Mouse (Mus musculus) thymus, adult 2 months (tissue): Measurements from ENCODE around the gene Ccdc9b. TPM values are rescaled to one million over a fixed set of nuclear protein-coding genes. Genes with fewer than 3 reads are reported as not detected.
A peak's percentile ranks its signal among the peaks of the same experiment; 100 is the strongest.

Source experiments
- DNase-seq: peaks from one replicate; pipeline ENCODE4 v3.0.0; 2021
- H3K27ac ChIP-seq: fragments of 200-500 bp; 2 replicates; pipeline ENCODE4 v1.5.1; 2012; ENCODE audit warnings: low read length, control low read depth; ENCODE audit not compliant: control insufficient read depth, insufficient read depth
- H3K27me3 ChIP-seq: fragments of 200-500 bp; 2 replicates; pipeline ENCODE4 v1.6.1; 2012; ENCODE audit warnings: mild to moderate bottlenecking, low read length, moderate library complexity, mixed read lengths; ENCODE audit not compliant: control insufficient read depth, insufficient read depth
- H3K36me3 ChIP-seq: fragments of 200-500 bp; 2 replicates; pipeline ENCODE4 v1.6.1; 2012; ENCODE audit warnings: mild to moderate bottlenecking, low read length, moderate library complexity; ENCODE audit not compliant: control insufficient read depth, insufficient read depth
- H3K4me1 ChIP-seq: fragments of 200-500 bp; replicated peaks from 2 replicates; pipeline ENCODE4 v1.6.1; 2012; ENCODE audit warnings: low read length; ENCODE audit not compliant: control insufficient read depth, insufficient read depth
- H3K4me3 ChIP-seq: fragments of 200-500 bp; 2 replicates; pipeline ENCODE4 v1.5.1; 2012; ENCODE audit warnings: mild to moderate bottlenecking, low read length, control low read depth, moderate library complexity; ENCODE audit not compliant: control insufficient read depth, insufficient read depth
- CTCF ChIP-seq: fragments of 200-500 bp; IDR thresholded peaks from 2 replicates; pipeline ENCODE4 v1.5.1; 2012; ENCODE audit warnings: mild to moderate bottlenecking, control low read depth, low read length, moderate library complexity, borderline replicate concordance; ENCODE audit not compliant: control insufficient read depth, poor library complexity, insufficient read depth; ENCODE audit errors: extremely low read depth
- POLR2A ChIP-seq: fragments of 200-500 bp; IDR thresholded peaks from 2 replicates; pipeline ENCODE4 v1.6.1; 2012; ENCODE audit warnings: mild to moderate bottlenecking, low read length, control low read depth, moderate library complexity; ENCODE audit not compliant: control insufficient read depth, poor library complexity, insufficient read depth; ENCODE audit errors: extremely low read depth
- WGBS: fragments of 180-500 bp; shearing (Covaris S2); methylation state at CpG from one replicate; pipeline ENCODE4 v1.1.7; 2018; 5-methylcytosine and 5-hydroxymethylcytosine counted together
- polyA plus RNA-seq: library from polyadenylated mRNA; depleted of rRNA; stranded (reverse); fragments of >200 nt; gene quantifications from 2 replicates; pipeline ENCODE4 v1.2.3, GENCODE M21; 2012

The Ccdc9b gene
- polyA plus RNA-seq, 1 experiment = 1.8 TPM

DNA sequence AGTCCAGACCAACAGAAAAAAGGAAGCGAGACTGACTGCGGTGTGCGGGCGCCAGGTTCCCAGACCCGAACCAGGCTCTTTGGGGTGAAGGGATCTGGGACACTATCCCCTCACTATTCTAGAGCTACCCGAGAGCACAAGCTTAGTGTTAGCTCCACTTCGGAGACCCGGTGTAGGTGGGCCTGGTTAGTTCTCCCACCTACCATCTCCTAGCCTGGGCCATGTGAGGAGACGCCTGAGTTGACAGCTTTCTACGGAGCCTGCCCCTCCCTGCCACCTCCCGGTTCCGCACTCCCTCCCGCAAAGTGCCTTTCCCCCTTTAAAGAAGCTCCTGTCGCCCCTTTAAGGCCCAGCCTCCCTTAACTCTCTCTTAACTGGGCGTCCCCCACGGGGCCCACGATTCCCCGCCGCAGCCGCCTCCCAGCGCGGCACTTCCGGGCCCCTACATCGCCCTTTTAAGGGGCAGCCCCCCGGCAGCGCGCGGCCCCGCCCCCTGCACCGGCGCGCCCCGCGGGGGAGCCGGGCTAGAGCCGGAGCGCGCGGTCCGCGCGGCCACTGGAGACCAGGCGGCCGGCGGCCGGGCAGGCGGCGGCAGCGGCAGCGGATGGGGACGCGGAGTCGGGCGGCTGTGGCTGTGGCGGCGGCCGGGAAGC is 17.1 kb downstream of the Ccdc9b start, which contains the start of gene Inafm2:
Gene Inafm2, plus strand, starts transcription at position 527 of the 653 bp plus-strand sequence.
- H3K4me1 ChIP-seq = peaks cover 39% of the 10 kb centered on the region
- 9% methylated on average over 57 of the region's 57 CpGs for WGBS
- no peaks in the 10 kb centered on the region for H3K36me3 ChIP-seq
- peak within 1 kb of the TSS; percentile 17; the same call in 1 of the 2 replicates for H3K27ac ChIP-seq
- TF ChIP-seq POLR2A (peak; percentile 70), CTCF (no peak)
- DNase-seq = peak; percentile 94
- H3K27me3 ChIP-seq = no peaks in the 10 kb centered on the region
- H3K4me3 ChIP-seq = peak within 1 kb of the TSS; percentile 93

DNA sequence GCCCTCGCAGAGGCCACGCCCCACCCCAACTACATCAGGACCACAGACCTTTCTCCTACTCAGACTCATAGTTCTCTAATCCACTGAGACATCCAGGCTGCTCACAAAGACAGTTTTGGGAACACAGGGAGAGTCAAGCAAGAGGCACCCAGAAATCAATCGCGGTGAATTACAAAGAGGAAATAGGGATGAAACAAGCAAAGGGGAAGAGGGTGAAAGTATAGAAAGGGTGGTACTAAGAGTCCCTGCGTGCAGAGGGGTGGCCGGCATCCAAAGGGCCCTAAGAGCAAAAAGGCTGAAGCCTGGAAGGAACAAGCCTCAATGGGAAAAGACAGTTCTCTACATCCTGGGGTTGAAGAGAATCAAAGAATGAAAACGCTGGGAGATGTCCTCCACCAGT is 17.8 kb downstream of the Ccdc9b start:
- Histone ChIP-seq H3K4me3 (no peak overlapping the region), H3K36me3 (no peaks in the 10 kb centered on the region), H3K27ac (no peak overlapping the region), H3K27me3 (no peaks in the 10 kb centered on the region), H3K4me1 (peaks cover 36% of the 10 kb centered on the region)
- WGBS = 22% methylated on average over 7 of the region's 7 CpGs
- no peak for DNase-seq
- TF ChIP-seq CTCF (no peak), POLR2A (no peak)

DNA sequence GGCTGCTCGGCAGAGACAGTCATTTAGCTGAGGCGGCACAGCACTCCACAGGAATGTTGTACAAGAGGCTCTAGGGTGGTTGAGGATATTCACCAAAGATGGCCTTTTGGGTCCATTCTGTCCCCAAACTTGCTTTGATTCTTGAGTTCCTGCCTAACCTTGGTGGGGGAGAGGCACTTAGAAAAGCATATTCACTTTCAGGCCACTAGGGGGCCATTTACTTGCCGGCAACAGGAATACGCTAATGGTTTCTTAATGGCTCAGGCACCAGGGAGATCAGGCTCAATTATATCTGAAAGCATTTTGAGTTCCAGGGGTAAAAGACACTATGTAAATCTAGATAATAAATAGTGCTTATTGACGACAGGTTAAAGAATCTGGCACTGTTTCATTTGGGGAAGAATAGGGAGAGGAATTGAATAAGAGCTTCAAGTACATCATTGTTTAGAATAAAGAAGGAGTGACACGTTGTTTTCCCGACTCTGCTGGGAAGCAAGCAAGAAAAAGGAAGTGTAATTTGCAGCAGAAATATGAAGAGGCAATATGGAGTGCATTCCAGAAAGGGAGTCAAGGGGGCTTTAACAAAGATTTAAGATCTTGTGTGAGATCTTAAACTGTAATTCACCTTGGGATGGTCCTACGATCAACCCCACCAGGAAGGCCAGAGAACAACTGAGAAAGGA is 19.1 kb downstream of the Ccdc9b start:
- no peak overlapping the region for H3K4me3 ChIP-seq
- no peak for TF ChIP-seq POLR2A
- no peak for TF ChIP-seq CTCF
- 31% methylated on average over 8 of the region's 8 CpGs for WGBS

DNA sequence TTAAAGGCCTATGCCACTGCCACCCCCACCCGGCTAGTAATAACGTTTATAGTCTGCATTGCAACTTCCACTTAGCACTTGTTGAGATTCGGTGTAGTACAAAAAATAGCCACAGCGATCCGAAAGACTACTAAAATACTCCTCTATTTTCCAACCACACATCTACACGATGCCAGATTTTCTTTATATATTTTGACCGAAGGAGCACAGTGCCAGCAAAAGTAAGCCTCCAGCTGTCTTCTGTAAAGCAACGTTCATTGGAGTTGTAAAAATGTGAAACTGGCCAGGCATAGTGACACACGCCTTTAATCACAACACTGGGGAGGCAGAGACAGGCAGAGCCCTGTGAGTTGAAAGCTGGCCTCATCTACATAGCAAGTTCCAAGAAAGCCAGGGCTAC is 21.3 kb downstream of the Ccdc9b start:
- no peak overlapping the region for H3K27ac ChIP-seq
- WGBS = 82% methylated on average over 9 of the region's 9 CpGs
- H3K36me3 ChIP-seq = no peaks in the 10 kb centered on the region
- DNase-seq = no peak
- H3K4me1 ChIP-seq = peaks cover 11% of the 10 kb centered on the region
- H3K4me3 ChIP-seq = no peak overlapping the region
- TF ChIP-seq CTCF = no peak
- TF ChIP-seq POLR2A = no peak
- no peaks in the 10 kb centered on the region for H3K27me3 ChIP-seq

More for the DNA sequence above, 19.1 kb downstream of the Ccdc9b start:
- Histone ChIP-seq H3K36me3 (no peaks in the 10 kb centered on the region), H3K27me3 (no peaks in the 10 kb centered on the region), H3K27ac (no peak overlapping the region), H3K4me1 (peaks cover 28% of the 10 kb centered on the region)
- DNase-seq = no peak

DNA sequence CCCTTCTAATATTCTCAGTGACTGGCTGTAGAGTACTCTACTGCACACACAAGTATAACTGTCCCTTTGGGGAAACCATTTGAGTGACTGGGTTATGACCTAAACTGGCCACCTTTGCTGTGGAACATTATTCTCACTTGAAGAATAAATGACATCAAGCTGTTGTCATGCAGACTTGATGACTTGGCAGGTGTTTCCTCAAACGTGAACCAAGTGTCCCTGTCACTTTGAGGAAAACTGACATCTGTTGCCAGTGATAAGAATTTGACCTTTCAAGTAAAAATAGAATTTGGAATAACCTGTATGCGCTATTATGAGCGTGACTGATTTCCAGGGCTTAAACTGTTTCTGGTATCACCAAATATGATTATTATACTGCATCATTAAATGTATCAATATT is 22.1 kb downstream of the Ccdc9b start:
- WGBS = 37% methylated on average over 3 of the region's 3 CpGs
- DNase-seq = no peak
- H3K27ac ChIP-seq = no peak overlapping the region
- TF ChIP-seq CTCF (no peak), POLR2A (no peak)
- H3K4me3 ChIP-seq = no peak overlapping the region
- no peaks in the 10 kb centered on the region for H3K27me3 ChIP-seq
- peaks cover 11% of the 10 kb centered on the region for H3K4me1 ChIP-seq
- no peaks in the 10 kb centered on the region for H3K36me3 ChIP-seq

DNA sequence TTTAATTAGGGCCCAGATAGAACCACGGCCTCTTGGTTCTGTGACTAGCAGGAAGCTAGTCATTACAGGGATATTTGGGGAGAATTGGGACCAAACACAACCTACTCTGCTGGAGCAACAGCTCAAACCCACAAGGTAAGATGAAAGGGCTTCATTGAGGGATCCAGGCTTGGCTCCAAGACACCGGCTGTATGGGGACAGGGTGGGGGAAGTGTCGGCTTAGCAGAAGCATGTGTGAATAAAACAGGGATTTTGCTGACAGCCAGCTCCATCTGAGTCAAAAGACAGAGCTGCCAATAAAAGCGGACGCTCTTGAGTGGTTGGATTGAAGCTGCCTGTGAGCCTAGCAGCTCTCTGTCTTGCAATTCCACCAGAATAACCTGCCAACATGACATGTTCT is 29.1 kb downstream of the Ccdc9b start:
- no peak for TF ChIP-seq CTCF
- no peak for TF ChIP-seq POLR2A
- DNase-seq = no peak
- no peak overlapping the region for H3K4me3 ChIP-seq
- 91% methylated on average over 5 of the region's 5 CpGs for WGBS
- no peaks in the 10 kb centered on the region for H3K27me3 ChIP-seq
- no peak overlapping the region for H3K27ac ChIP-seq
- H3K4me1 ChIP-seq = peaks cover 23% of the 10 kb centered on the region
- H3K36me3 ChIP-seq = no peaks in the 10 kb centered on the region
